Mouse (Mus musculus) heart, embryonic 16.5 days (tissue): ENCODE measurements at regions not wholly inside any gene's neighbourhood (a gene's known extent, or its start where the extent isn't known, plus 50 kb on each side); places are given as distances from the start of the nearest gene placed in this dataset.

Source experiments
- ATAC-seq: fragments of 200-750 bp; cut with Nextera tagmentation; replicated peaks from 2 replicates; pipeline ENCODE4 v1.8.0; 2017; ENCODE audit warnings: moderate number of reproducible peaks; ENCODE audit not compliant: insufficient read depth, low FRiP score; ENCODE audit errors: extremely low read depth
- H3K27ac ChIP-seq: fragments of 300-500 bp; sonication (generic); 2 replicates; pipeline ENCODE4 v1.5.1; 2014; ENCODE audit warnings: mild to moderate bottlenecking, low read length, control low read depth, moderate library complexity
- H3K27me3 ChIP-seq: fragments of 300-500 bp; sonication (generic); 2 replicates; pipeline ENCODE4 v1.6.1; 2014; ENCODE audit warnings: low read length, mixed read lengths; ENCODE audit not compliant: control insufficient read depth, insufficient read depth
- H3K36me3 ChIP-seq: fragments of 300-500 bp; sonication (generic); 2 replicates; pipeline ENCODE4 v1.6.1; 2014; ENCODE audit not compliant: control insufficient read depth, insufficient read depth
- H3K4me1 ChIP-seq: fragments of 300-500 bp; sonication (generic); 2 replicates; pipeline ENCODE4 v1.6.1; 2014; ENCODE audit warnings: low read length, mixed read lengths; ENCODE audit not compliant: control insufficient read depth, insufficient read depth
- H3K4me2 ChIP-seq: fragments of 300-500 bp; sonication (generic); 2 replicates; pipeline ENCODE4 v1.6.1; 2014; ENCODE audit warnings: low read depth, mild to moderate bottlenecking, control low read depth, low read length
- H3K4me3 ChIP-seq: fragments of 300-500 bp; sonication (generic); 2 replicates; pipeline ENCODE4 v1.5.1; 2014; ENCODE audit warnings: mild to moderate bottlenecking, control low read depth, low read length
- H3K9ac ChIP-seq: fragments of 300-500 bp; sonication (generic); 2 replicates; pipeline ENCODE4 v1.6.1; 2014; ENCODE audit warnings: low read length, control low read depth
- H3K9me3 ChIP-seq: fragments of 300-500 bp; sonication (generic); replicated peaks from 2 replicates; pipeline ENCODE4 v1.6.1; 2016; ENCODE audit warnings: low read length; ENCODE audit not compliant: control insufficient read depth
- WGBS: fragments of 180-500 bp; shearing (Covaris S2); extraction: QIAGEN DNeasy Blood & Tissue Kit; methylation state at CpG from one replicate; pipeline ENCODE4 v1.1.7; 2014; 5-methylcytosine and 5-hydroxymethylcytosine counted together

DNA sequence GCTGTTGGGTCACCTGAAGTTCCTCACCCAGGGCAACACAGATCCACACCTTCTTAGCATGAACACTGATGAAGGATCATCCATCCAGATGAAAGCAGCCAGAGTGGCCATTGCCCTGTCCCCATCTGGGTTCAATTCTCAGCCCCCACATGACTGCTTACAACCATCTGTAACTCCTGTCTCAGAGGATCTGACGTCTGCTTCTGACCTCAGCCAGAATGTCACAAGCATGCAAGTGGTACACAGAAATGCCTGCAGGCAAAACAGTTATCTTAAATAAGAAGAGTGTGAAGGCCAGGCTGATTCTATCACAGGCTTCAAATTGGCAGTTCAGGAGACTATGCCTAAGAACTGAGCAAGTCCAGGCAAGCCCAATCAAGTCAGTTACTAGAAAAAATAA is 76.2 kb upstream of the Dlg1 start:
- H3K4me3 ChIP-seq, result no peak overlapping the region
- no peaks in the 10 kb centered on the region for H3K36me3 ChIP-seq
- ATAC-seq, result no peak
- H3K9me3 ChIP-seq, result no peaks in the 10 kb centered on the region
- H3K4me2 ChIP-seq, result no peak overlapping the region
- WGBS, result 27% methylated on average over 1 of the region's 1 CpGs
- H3K27ac ChIP-seq, result no peak overlapping the region
- no peaks in the 10 kb centered on the region for H3K27me3 ChIP-seq
- peaks cover 10% of the 10 kb centered on the region for H3K4me1 ChIP-seq
- no peak overlapping the region for H3K9ac ChIP-seq

- Histone ChIP-seq H3K36me3 (no peaks in the 10 kb centered on the region), H3K4me3 (no peak overlapping the region), H3K4me2 (no peak overlapping the region), H3K27me3 (no peaks in the 10 kb centered on the region), H3K27ac (peak overlapping the region; percentile 56; the same call in 1 of the 2 replicates), H3K9me3 (no peaks in the 10 kb centered on the region), H3K4me1 (peaks cover 29% of the 10 kb centered on the region), H3K9ac (no peak overlapping the region)
- ATAC-seq, result no peak
- WGBS, result 39% methylated on average over 6 of the region's 6 CpGs
Observed at GRCm38 (mm10) chr16:31589576-31589975, 73.7 kb upstream of the Dlg1 start.

DNA sequence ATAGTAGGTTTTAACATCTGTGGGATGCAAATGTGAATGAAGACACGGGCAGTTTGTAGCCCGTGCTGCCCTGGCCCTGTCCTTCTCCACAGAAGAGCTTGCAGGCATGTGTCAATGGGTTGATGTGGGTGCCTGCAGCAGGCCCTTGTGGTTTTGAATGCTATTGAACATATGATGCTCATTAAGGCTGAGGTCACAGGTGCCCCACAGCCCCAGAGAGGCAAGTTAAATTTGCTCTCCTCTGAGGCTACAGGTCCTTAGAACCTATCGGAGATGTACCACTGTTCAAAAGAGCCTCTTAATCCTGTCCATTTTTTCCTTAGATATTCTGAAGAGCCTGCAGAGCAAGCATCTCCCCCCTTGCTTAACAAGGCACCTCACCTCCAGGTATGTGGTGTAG is 71.7 kb upstream of the Dlg1 start:
- Histone ChIP-seq H3K4me2 (peak overlapping the region; percentile 57), H3K4me3 (no peak overlapping the region; the same call in 1 of the 2 replicates), H3K36me3 (no peaks in the 10 kb centered on the region), H3K9me3 (no peaks in the 10 kb centered on the region), H3K4me1 (peaks cover 29% of the 10 kb centered on the region), H3K27ac (peak overlapping the region; percentile 85), H3K9ac (no peak overlapping the region), H3K27me3 (no peaks in the 10 kb centered on the region)
- ATAC-seq, result no peak
- 62% methylated on average over 3 of the region's 3 CpGs for WGBS

- peaks cover 29% of the 10 kb centered on the region for H3K4me1 ChIP-seq
- H3K36me3 ChIP-seq, result no peaks in the 10 kb centered on the region
- WGBS, result 4% methylated on average over 7 of the region's 7 CpGs
- peak overlapping the region; percentile 85 for H3K27ac ChIP-seq
- no peaks in the 10 kb centered on the region for H3K27me3 ChIP-seq
- peak overlapping the region; percentile 21; the same call in 1 of the 2 replicates for H3K4me3 ChIP-seq
- H3K4me2 ChIP-seq, result peak overlapping the region; percentile 57
- H3K9me3 ChIP-seq, result no peaks in the 10 kb centered on the region
- H3K9ac ChIP-seq, result 0 out of 2 replicates have a peak overlapping the region, but pooled peaks have one; percentile 13
- ATAC-seq, result peak; percentile 92
Observed at GRCm38 (mm10) chr16:31592014-31592871, 71.0 kb upstream of the Dlg1 start.

DNA sequence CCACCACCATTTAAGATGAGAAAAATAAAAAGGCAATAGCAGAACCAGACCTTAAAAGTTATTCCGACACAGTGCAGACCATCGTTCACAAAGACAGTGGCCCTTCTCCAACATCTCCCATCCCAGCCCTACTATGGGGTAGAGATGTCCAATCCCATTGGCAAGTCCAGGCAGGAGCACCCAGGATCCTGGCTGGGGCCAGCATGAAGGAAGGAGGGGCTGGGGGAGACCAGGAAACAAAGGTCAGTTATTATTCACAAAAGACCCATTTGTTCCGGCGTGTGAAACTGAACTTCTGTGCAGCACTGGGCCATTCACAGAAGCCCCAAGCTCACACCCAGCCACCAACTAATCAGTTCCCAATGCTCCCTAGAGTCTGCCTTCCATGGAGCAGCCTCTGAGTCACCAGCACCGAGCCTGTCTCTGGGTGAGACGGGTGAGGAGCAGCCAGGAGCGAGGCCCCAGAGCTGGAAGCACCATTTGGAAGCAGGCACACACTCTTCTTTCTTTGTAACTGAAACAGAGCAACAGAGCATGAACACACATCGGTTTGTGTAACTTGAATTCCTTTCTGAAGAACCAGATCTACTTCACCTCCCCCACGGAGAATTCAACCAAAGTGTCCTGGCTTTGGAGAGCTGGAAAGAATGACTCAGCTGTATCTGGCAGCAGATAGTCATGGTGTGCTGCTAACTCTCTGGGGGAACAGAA is 70.1 kb upstream of the Dlg1 start:
- Histone ChIP-seq H3K9me3 (no peaks in the 10 kb centered on the region), H3K27me3 (no peaks in the 10 kb centered on the region), H3K4me2 (no peak overlapping the region), H3K27ac (peak overlapping the region; percentile 85), H3K4me1 (peaks cover 29% of the 10 kb centered on the region), H3K9ac (peak overlapping the region; percentile 49; the same call in 1 of the 2 replicates), H3K4me3 (no peak overlapping the region), H3K36me3 (no peaks in the 10 kb centered on the region)
- ATAC-seq, result no peak
- 39% methylated on average over 9 of the region's 9 CpGs for WGBS

DNA sequence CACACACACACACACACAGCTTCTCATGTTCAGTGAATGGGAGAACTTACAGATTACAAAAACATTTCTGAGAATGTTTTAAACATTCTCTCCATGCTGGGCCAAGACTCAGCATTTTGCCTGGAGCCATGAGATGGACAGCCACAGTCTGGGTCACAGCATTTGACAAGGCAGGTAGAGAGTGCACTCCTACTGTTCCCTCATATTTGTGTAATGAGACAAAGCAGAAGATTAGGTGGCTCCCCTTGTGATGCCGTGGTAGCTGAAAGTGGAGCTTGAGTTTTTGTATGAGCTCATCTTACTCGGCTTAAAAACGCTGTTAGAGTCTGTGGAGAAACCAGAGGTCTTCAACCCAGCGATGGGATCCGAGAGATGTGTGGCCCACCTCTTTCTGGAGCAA is 65.3 kb upstream of the Dlg1 start:
- Histone ChIP-seq H3K36me3 (no peaks in the 10 kb centered on the region), H3K4me1 (peaks cover 17% of the 10 kb centered on the region), H3K9ac (no peak overlapping the region), H3K9me3 (no peaks in the 10 kb centered on the region), H3K27me3 (no peaks in the 10 kb centered on the region), H3K27ac (no peak overlapping the region), H3K4me2 (no peak overlapping the region), H3K4me3 (no peak overlapping the region)
- 79% methylated on average over 5 of the region's 5 CpGs for WGBS
- no peak for ATAC-seq

DNA sequence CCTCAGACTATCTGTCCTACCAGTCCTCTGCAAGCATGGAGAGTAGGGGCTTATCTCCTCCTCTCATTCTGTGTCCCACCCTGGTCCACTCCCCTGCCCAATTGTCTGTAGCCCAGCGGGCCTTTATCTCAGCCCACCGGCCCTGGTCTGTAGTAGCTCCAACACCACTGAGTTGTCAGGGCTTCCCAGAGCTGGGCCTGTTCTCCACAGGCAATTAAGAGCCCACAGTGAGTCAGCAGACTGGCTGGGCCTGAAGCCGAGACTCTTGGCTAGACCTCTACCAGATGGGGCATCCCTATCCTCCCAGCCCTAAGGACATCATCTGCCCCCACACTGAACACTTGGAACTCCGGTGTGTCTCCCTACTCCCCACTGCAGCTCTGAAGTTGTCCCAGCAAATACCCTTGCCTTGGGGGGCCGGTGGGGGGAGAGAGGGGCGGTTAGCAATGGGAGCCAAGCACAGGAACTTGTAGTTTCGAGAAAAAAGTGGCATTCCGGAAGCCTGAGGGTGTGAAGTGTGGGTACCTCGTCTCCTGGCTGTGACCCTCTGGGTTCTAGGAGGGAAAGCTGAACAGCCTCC is 64.7 kb upstream of the Dlg1 start:
- Histone ChIP-seq H3K9me3 (no peaks in the 10 kb centered on the region), H3K4me3 (no peak overlapping the region), H3K27me3 (no peaks in the 10 kb centered on the region), H3K4me1 (peaks cover 12% of the 10 kb centered on the region), H3K4me2 (no peak overlapping the region), H3K27ac (no peak overlapping the region), H3K9ac (no peak overlapping the region), H3K36me3 (no peaks in the 10 kb centered on the region)
- ATAC-seq, result no peak
- 67% methylated on average over 9 of the region's 9 CpGs for WGBS

GRCm38 (mm10) chr16:31598989-31599421 is 64.2 kb upstream of the Dlg1 start:
- 78% methylated on average over 6 of the region's 6 CpGs for WGBS
- Histone ChIP-seq H3K9me3 (no peaks in the 10 kb centered on the region), H3K36me3 (no peaks in the 10 kb centered on the region), H3K27ac (no peak overlapping the region), H3K27me3 (no peaks in the 10 kb centered on the region), H3K4me3 (no peak overlapping the region), H3K4me1 (peaks cover 8% of the 10 kb centered on the region), H3K4me2 (no peak overlapping the region), H3K9ac (no peak overlapping the region)
- ATAC-seq, result no peak

- Histone ChIP-seq H3K9me3 (no peaks in the 10 kb centered on the region), H3K4me2 (no peak overlapping the region), H3K36me3 (no peaks in the 10 kb centered on the region), H3K9ac (no peak overlapping the region), H3K4me3 (no peak overlapping the region), H3K27me3 (no peaks in the 10 kb centered on the region), H3K27ac (no peak overlapping the region), H3K4me1 (peaks cover 8% of the 10 kb centered on the region)
- WGBS, result 89% methylated on average over 3 of the region's 3 CpGs
- ATAC-seq, result no peak
Observed at GRCm38 (mm10) chr16:31601278-31601677, 62.0 kb upstream of the Dlg1 start.
